Mouse (Mus musculus) right cerebral cortex, postnatal 4 days (tissue): ENCODE results near the gene 1700022I11Rik.

ENCODE experiments used
- DNase-seq: peaks from one replicate; pipeline ENCODE4 v3.0.0-alpha.2; 2022

1700022I11Rik gene

DNA sequence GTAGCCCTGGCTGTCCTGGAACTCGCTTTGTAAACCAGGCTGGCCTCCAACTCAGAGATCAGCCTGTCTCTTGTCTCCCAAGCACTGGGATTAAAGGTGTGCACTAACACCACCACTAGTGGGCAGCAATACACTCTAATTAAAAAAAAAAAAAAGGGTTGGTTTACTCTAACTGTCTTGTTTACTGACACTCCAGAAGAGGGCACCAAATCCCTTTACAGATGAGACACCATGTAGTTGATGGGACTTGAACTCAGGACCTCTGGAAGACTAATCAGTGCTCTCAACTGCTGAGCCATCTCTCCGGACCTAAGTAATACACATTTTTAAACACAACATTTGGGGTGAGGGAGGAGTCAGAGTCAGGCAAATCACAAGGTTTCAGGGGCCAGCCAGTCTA is 36.4 kb downstream of the 1700022I11Rik start:
- DNase-seq = no peak

DNA sequence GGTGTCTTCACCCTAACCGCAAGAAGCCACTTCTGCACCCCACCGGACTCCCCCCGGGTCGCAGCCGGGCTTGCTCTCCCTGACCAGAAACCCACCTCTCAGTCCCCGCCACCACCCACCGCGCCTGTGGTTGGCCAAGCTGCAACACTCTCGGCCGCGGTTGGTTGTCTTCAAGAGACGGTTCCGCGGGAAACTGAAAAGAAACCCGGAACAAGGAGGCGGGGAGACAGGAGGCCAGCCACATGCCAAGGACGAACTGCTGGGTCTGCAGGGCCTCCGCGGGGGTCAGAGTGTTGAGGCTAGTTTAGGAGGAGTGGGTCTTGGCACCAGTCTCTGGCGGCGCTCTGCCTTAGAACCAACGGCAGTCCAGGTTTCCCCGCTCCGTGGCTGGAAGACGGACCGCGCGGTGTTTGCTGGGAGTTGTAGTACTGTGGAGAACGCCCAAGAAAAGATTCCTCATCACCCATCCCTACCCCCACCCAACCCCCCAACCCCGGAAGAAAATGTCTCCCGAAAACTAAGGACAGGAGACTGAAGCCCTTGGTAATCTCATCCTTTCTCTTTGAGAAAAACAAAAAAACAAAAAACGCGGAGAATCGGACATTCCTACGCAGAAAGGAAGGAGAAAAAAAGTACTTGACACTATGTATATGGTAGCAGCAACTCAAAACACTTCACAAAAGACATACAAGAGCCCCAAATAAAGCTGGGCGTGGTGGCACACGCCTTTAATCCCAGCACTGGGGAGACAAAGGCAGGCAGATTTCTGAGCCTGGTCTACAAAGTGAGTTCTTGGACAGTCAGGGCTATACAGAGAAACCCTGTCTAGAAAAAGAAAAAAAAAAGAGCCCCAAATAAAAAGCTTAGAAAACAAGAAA is 41.0 kb downstream of the 1700022I11Rik start, which contains the start of gene Fancg:
Gene Fancg (minus strand): TSS at position 346 of the 878 bp plus-strand sequence.
- DNase-seq = peak; percentile 81

- DNase-seq = no peak
Observed at GRCm38 (mm10) chr4:43012091-43012490, 42.7 kb downstream of the 1700022I11Rik start.

GRCm38 (mm10) chr4:43018156-43018555 is 48.8 kb downstream of the 1700022I11Rik start:
- DNase-seq = no peak

DNA sequence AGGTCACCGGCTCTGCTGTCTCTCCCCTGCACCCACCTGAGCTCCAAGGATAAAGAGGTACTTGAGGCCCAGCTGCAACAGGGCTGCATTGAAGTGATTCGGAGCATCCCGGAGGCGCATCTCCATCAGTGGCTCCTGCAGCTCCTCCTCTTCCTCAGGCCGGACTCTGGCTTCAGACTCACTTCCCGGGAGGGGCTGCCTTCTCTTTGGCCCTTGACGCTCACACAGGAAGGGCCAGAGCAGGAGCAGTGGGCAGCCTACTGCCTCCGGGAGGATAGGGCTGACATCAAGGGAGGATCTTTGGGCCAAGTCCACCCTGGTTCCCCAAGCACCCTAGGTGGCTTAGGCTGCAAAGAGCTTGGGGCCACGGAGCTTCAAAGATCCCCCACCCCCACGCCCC is 49.8 kb downstream of the 1700022I11Rik start:
- no peak for DNase-seq

DNA sequence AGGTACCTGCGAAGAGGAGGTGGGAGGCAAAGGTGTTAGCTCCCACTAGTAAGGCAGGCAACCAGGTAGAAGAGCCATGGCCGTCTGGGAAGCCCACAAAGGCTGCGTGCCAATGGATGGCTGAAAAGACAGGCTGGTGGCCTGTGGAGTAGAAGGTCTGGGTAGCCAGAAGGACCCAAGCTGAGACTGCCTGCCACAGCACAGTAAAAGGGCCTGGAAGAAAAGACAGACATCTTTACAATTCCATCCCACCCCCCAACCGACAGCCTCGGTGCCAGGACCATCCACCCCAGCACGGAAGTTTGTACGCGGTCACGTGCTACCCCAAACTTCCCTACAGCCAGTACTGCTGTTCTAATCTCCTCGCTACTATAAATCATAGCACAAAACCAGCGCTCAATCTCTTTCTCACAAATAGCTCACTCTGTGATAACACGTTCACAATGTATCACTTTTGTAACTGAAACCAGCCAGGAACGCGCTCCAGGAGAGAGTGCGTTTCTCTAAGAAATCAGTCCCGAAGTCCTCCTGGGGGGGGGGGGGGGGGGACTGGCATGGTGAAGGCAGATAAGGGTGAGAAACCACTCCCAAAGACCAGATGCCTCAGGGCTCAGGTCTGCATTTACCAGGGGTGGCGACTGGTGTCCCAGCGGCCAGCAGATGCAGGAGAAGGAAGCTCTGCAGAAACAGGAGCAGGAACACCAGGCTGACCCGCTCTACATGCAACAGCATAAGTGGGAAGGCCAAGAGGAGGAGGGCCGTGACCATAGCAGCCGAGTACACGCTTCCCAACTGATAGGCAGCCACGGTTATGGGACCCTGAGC is 50.4 kb downstream of the 1700022I11Rik start:
- no peak for DNase-seq

GRCm38 (mm10) chr4:43020876-43021275 is 51.5 kb downstream of the 1700022I11Rik start:
- no peak for DNase-seq

DNA sequence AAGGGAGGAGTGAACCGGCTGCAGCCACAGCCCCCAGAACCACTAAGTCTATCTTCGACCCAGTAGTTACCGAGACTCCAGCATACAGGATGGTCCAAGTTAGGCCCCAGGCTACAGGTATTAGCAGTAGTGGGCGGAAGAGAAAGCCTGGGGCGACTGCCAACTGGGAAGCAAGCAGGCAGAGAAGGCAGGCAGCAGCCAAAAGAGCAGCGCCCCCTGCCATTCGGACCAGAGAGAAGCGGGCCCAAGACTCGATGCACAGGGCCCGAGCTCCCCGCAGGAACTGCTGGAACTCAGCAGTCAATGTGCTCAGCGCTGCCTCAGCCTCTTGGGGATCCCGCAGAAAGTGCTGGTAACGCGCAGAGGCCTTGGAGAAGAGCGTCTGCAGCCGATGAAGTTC is 51.9 kb downstream of the 1700022I11Rik start:
- DNase-seq = no peak

- no peak for DNase-seq
Observed at GRCm38 (mm10) chr4:43024673-43025072, 55.3 kb downstream of the 1700022I11Rik start.

- DNase-seq = peak; percentile 98
Observed at GRCm38 (mm10) chr4:43025084-43025960, 55.9 kb downstream of the 1700022I11Rik start, which contains the start of gene Pigo. TSS of gene Pigo (minus strand) at chr4:43025819.

DNA sequence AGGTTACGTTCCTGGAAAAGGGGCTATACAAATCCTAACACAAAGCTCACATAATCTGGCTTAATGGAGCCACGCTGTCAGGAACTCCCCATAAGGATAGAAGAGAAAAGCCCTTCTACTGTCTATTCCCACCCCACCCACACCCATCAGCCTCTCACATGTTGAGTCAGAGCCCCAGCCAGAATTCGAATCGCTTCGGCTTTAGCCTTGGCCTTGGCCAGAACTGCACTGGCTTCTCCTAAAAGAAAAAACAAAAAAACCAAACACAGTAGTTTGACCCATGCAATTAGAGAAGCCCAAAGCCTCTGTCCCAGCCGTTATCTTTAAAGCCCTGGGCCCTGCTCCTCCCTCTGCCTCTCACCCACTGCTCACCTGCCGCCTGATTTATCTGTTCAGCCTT is 59.7 kb downstream of the 1700022I11Rik start:
- no peak for DNase-seq

GRCm38 (mm10) chr4:43029749-43030148 is 60.3 kb downstream of the 1700022I11Rik start:
- DNase-seq = no peak

DNA sequence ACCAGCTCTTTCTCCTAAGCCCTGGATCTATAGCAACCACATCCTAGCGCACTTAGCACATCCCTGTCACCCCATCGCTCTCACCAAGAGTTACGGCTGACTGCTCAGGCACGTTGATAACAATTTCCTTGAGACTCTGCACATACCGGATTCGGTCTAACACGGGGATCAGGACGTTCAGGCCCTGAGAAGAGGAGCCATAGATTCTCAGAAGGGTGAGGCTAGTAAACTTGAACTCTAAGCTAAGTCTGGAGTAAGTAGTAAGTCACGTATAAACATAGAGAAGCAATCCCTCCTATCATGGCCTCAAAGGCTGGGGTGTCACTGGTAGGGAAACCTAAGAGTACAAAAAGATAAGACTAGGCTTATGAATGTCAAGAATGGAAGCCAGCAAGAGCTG is 60.9 kb downstream of the 1700022I11Rik start:
- no peak for DNase-seq

DNA sequence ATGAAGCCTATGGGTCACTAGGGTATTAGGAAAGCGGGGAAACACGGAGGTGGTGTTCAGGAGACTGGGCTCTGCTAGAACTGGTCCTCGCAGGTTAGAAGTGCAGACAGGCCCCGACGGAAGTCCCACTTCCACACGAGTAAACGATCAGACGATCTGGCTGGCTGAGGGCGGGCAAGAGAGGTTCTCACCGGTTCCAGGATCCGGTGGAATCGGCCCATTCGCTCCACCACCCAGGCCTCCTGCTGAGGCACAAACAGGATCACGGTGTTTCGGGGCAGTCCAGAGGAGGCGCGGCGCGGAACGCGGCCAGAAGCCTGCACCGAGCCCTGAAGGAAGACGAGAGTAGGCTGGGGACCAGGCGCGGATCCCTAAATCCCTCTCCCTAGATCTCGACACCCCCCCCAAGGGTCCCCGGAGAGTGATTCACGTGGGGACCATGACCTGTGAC is 61.4 kb downstream of the 1700022I11Rik start:
- peak; percentile 54 for DNase-seq

GRCm38 (mm10) chr4:43031237-43031995 is 62.0 kb downstream of the 1700022I11Rik start, which contains the start of gene Stoml2:
TSS of gene Stoml2 (minus strand) at chr4:43031710.
- peak; percentile 86 for DNase-seq

DNA sequence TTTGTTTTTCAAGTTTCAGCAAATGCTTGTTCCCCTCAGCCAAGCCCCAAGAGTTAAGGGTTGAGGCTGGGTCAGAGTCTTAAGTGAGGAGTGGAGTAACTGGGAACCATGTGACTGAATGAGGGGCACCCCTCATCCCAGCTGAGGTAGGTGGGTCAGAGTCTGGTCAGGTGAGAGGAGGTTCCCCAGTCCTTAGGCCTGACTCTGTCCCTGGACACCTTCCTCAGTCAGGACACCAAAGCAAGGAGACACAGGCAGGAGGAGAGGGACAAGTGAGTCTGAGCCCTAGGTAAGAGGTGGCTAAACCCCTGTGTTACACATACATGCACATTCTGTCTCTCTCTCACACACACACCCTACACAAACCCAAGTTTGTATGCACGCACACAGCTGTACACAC is 63.1 kb downstream of the 1700022I11Rik start:
- no peak for DNase-seq
